Mouse (Mus musculus) forebrain, embryonic 14.5 days (tissue): ENCODE measurements at regions not wholly inside any gene's neighbourhood (a gene's known extent, or its start where the extent isn't known, plus 50 kb on each side); places are given as distances from the start of the nearest gene placed in this dataset.

ENCODE experiments used
- ATAC-seq: fragments of 200-750 bp; cut with Nextera tagmentation; 2 replicates; pipeline ENCODE4 v1.8.0; 2017; ENCODE audit warnings: mild to moderate bottlenecking, moderate library complexity
- DNase-seq: peaks from one replicate; pipeline ENCODE4 v3.0.0-alpha.2; 2015; ENCODE audit warnings: low spot score
- H3K27ac ChIP-seq: fragments of 300-500 bp; sonication (generic); 2 replicates; pipeline ENCODE4 v1.5.1; 2014; ENCODE audit warnings: low read depth, mild to moderate bottlenecking, control low read depth, low read length, moderate library complexity
- H3K27me3 ChIP-seq: fragments of 300-500 bp; sonication (generic); replicated peaks from 2 replicates; pipeline ENCODE4 v1.6.1; 2014; ENCODE audit warnings: low read length, control low read depth, mixed read lengths; ENCODE audit not compliant: control insufficient read depth, insufficient read depth
- H3K36me3 ChIP-seq: fragments of 300-500 bp; sonication (generic); 2 replicates; pipeline ENCODE4 v1.6.1; 2014; ENCODE audit warnings: low read length, control low read depth; ENCODE audit not compliant: control insufficient read depth, insufficient read depth
- H3K4me1 ChIP-seq: fragments of 300-500 bp; sonication (generic); 2 replicates; pipeline ENCODE4 v1.6.1; 2014; ENCODE audit warnings: antibody characterized with exemption, low read length, control low read depth; ENCODE audit not compliant: control insufficient read depth, insufficient read depth
- H3K4me2 ChIP-seq: fragments of 300-500 bp; sonication (generic); 2 replicates; pipeline ENCODE4 v1.6.1; 2014; ENCODE audit warnings: mild to moderate bottlenecking, control low read depth, low read length
- H3K4me3 ChIP-seq: fragments of 300-500 bp; sonication (generic); 2 replicates; pipeline ENCODE4 v1.5.1; 2014; ENCODE audit warnings: low read depth, low read length, control low read depth
- H3K9ac ChIP-seq: fragments of 300-500 bp; sonication (generic); 2 replicates; pipeline ENCODE4 v1.6.1; 2014; ENCODE audit warnings: mild to moderate bottlenecking, low read length, control low read depth, moderate library complexity
- H3K9me3 ChIP-seq: fragments of 300-500 bp; sonication (generic); replicated peaks from 2 replicates; pipeline ENCODE4 v1.6.1; 2016; ENCODE audit warnings: low read length, control low read depth, mixed read lengths; ENCODE audit not compliant: control insufficient read depth
- WGBS: fragments of 180-500 bp; shearing (Covaris S2); extraction: QIAGEN DNeasy Blood & Tissue Kit; methylation state at CpG from one replicate; pipeline ENCODE4 v1.1.7; 2014; 5-methylcytosine and 5-hydroxymethylcytosine counted together

DNA sequence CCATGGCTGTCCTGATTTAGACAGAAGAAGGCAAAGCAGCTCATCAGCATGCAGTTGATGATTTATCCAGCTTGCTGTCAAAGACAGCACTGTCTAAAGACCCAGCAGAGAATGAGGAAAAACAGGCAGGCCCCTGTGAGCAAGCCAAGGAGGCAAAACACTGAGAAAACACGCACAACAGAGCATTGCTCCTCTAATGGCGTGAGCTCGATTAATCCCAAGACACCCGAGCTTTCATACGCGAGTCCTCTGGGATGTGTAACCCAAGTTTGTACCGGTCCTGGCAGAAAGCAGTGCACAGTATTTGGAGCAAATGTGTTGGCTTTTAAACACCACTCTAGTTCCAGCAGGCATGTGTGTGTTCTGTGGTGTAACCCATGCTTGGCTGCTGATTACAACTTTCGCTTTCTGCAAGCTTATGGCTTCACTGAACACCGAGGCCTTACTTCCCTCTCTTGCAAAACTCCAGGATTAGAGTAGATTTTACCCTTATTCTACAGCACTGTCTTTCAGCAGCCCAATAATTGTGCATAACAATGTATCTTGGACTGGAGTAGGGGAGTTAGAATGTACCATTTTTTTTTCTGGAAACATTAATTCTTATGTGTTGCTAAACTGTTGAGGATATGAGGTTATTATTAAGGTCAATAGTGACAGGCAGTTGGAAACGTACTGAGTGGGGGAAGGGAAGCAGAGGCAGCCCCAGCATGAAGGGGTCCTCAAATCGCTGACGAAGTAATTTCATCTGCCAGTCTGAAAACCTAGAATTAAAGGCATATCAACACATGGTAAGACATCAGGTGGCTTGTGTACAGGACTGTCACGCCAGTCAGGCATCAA, 52.0 kb upstream of the Skap2 start:
- no peaks in the 10 kb centered on the region for H3K36me3 ChIP-seq
- peak; percentile 29; the same call in 1 of the 2 replicates for ATAC-seq
- H3K4me3 ChIP-seq: no peak overlapping the region
- H3K9me3 ChIP-seq: no peaks in the 10 kb centered on the region
- 61% methylated on average over 13 of the region's 13 CpGs for WGBS
- no peak overlapping the region for H3K4me2 ChIP-seq
- DNase-seq: peak; percentile 41
- no peaks in the 10 kb centered on the region for H3K27me3 ChIP-seq
- H3K27ac ChIP-seq: no peak overlapping the region
- H3K4me1 ChIP-seq: peaks cover 4% of the 10 kb centered on the region; the same call in 1 of the 2 replicates
- no peak overlapping the region for H3K9ac ChIP-seq
